Mouse (Mus musculus) hindbrain, embryonic 11.5 days (tissue): ENCODE data around the gene 1700001P01Rik. TPM values are rescaled to one million over a fixed set of nuclear protein-coding genes. Genes with fewer than 3 reads are reported as not detected.

Source experiments
- ATAC-seq: fragments of 200-750 bp; cut with Nextera tagmentation; 2 replicates; pipeline ENCODE4 v1.8.0; 2017; ENCODE audit warnings: mild to moderate bottlenecking, moderate TSS enrichment, moderate library complexity; ENCODE audit not compliant: low FRiP score
- DNase-seq: peaks from one replicate; pipeline ENCODE4 v3.0.0-alpha.2; 2015; ENCODE audit warnings: low spot score
- H3K27ac ChIP-seq: fragments of 300-500 bp; sonication (generic); 2 replicates; pipeline ENCODE4 v1.5.1; 2014; ENCODE audit warnings: mild to moderate bottlenecking, low read depth, low read length
- H3K27me3 ChIP-seq: fragments of 300-500 bp; sonication (generic); 2 replicates; pipeline ENCODE4 v1.6.1; 2014; ENCODE audit warnings: mild to moderate bottlenecking, low read length, moderate library complexity, mixed read lengths; ENCODE audit not compliant: control insufficient read depth, insufficient read depth
- H3K36me3 ChIP-seq: fragments of 300-500 bp; sonication (generic); 2 replicates; pipeline ENCODE4 v1.6.1; 2014; ENCODE audit warnings: mild to moderate bottlenecking, low read length, moderate library complexity, mixed read lengths; ENCODE audit not compliant: control insufficient read depth, insufficient read depth
- H3K4me1 ChIP-seq: fragments of 300-500 bp; sonication (generic); replicated peaks from 2 replicates; pipeline ENCODE4 v1.6.1; 2014; ENCODE audit warnings: low read length, mixed read lengths; ENCODE audit not compliant: control insufficient read depth, insufficient read depth
- H3K4me2 ChIP-seq: fragments of 300-500 bp; sonication (generic); replicated peaks from 2 replicates; pipeline ENCODE4 v1.6.1; 2014; ENCODE audit warnings: mild to moderate bottlenecking, low read depth, low read length
- H3K4me3 ChIP-seq: fragments of 300-500 bp; sonication (generic); 2 replicates; pipeline ENCODE4 v1.5.1; 2014; ENCODE audit warnings: low read depth, low read length
- H3K9ac ChIP-seq: fragments of 300-500 bp; sonication (generic); 2 replicates; pipeline ENCODE4 v1.6.1; 2014; ENCODE audit warnings: low read depth, low read length
- H3K9me3 ChIP-seq: fragments of 300-500 bp; sonication (generic); 2 replicates; pipeline ENCODE4 v1.6.1; 2016; ENCODE audit warnings: low read length; ENCODE audit not compliant: control insufficient read depth
- WGBS: fragments of 180-500 bp; shearing (Covaris S2); extraction: QIAGEN DNeasy Blood & Tissue Kit; methylation state at CpG from one replicate; pipeline ENCODE4 v1.1.7; 2014; 5-methylcytosine and 5-hydroxymethylcytosine counted together
- polyA plus RNA-seq: library from polyadenylated mRNA; unstranded; fragments of >200 nt; fragmentation: Nextera tagmentation; extraction: Ambion mirVana; gene quantifications from 2 replicates; pipeline ENCODE4 v1.2.1, GENCODE M21; 2014

1700001P01Rik gene
- polyA plus RNA-seq, 1 experiment from 2014 or later = 0.39 TPM

DNA sequence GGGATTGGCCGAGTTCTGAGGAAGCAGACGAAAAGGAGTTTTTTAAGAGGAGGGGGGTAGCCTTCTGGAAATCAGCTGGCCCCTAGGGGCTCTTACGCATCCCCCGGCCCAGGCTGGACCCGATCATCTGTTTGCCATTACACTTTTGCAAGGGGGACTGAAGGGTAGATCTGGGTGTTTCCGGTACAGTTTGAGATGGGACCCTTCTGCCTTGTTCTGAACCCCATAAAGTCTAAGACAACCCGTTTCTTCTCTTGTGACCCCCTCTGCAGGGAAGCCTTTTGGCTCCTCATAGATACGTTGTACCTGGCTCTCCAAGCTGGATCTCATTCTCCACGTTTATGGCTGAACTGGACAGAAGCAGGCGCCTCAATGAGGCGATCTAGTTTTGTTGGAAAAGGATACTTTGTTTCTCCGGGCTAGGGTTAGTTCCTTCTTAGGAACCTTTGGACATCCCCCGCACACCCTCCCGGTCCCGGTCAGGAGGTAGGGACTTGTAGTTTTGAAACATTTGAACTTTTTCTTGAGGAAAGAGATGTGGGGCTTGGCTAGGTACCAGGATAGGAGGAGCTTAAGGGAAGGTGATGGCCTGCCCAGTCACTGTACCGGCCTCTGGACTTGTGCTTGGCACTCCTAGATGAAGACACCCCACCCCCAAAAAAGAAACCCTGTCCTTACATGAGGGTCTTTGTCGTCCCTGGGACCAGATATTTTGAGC lies 25.1 kb upstream of the 1700001P01Rik start:
- DNase-seq = peak; percentile 71

DNA sequence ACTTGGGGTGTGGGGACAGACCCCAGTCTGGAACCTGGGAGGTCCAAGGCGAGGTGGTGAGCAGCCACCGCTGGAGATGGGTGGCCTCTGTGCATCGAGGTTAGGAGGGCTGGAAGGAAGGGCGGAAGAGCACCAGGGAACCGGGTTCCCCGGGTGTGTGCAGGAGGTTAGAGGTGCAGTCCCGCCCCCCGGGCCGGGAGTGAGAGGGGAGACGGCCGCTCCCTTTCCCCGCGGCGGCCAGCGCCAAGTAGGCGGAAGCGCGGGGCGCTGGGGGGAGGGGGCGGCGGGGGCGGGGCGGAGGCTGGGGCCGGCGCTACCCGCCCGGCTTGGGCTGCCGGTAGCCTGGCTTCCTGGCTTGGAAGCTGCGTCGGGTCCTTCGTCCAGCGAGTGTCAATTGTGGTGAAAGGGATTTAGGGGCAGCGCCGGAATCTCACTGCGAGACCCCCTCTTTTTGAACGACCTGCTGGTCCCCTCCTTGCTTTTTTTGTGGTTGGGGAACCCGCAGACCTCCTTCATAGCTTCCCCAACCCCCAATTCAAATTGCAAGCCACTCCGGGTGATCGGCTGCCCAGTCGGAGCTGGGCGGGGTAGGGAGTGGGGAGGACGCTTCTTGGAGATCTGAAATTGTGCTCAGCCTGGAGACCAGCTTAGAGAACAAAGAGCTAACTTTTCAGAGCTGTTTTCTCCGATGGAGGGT lies 24.4 kb upstream of the 1700001P01Rik start:
- H3K4me1 ChIP-seq = peaks cover 12% of the 10 kb centered on the region; the same call in 1 of the 2 replicates
- peak overlapping the region; percentile 89 for H3K4me2 ChIP-seq
- H3K36me3 ChIP-seq = no peaks in the 10 kb centered on the region
- ATAC-seq (peak; percentile 74), DNase-seq (peak; percentile 77)
- H3K9me3 ChIP-seq = no peaks in the 10 kb centered on the region
- no peaks in the 10 kb centered on the region for H3K27me3 ChIP-seq
- under 1% methylated on average over 25 of the region's 43 CpGs for WGBS
- H3K9ac ChIP-seq = peak overlapping the region; percentile 91
- peak overlapping the region; percentile 89 for H3K27ac ChIP-seq
- H3K4me3 ChIP-seq = peak overlapping the region; percentile 92

More for the DNA sequence above, 25.1 kb upstream of the 1700001P01Rik start:
- H3K4me2 ChIP-seq = peak overlapping the region; percentile 89
- H3K9ac ChIP-seq = peak overlapping the region; percentile 91
- H3K36me3 ChIP-seq = no peaks in the 10 kb centered on the region
- no peaks in the 10 kb centered on the region for H3K27me3 ChIP-seq
- peak overlapping the region; percentile 89 for H3K27ac ChIP-seq
- H3K4me1 ChIP-seq = peaks cover 15% of the 10 kb centered on the region
- ATAC-seq = no peak
- 7% methylated on average over 17 of the region's 17 CpGs for WGBS
- no peaks in the 10 kb centered on the region for H3K9me3 ChIP-seq
- H3K4me3 ChIP-seq = peak overlapping the region; percentile 92

DNA sequence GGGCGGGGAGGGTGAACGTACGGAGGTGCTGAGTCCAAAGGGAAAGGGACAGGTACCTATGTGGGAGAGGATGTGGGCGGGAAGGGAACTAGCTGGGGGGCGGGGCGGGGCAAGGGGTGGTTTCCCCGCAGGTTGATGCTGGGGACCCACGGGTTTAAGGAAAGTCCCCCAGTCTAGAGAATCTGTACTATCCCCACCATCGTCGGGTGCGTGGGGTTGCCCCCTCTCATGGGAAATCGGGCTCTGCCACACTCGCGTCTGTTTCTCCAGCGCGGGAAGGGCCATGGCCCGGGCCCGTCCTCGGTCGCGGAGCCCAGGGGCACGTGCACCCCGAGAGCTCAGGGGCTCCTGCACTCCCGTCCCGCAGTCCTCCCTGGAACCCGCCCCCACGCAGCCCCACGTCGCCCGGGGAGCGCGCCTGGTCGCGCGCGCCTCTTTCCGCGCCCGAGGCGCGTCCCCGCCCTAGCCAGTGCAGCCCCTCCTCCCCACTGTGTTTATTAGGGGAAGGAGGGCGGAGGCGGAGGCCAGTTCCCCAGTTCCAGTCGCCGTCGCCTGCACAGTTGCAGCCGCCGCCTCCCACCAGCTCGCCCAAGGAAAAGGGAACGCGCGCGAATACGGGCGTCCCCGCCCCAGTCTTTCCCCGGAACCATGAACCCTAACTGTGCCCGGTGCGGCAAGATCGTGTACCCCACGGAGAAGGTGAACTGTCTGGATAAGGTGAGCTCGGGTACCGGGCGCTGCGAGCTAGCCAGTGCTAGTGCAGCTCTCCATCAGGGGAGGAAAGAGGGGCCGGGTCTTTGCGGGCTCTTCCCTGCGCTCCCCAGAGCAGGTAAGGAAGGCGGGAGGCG lies 23.7 kb upstream of the 1700001P01Rik start:
- no peaks in the 10 kb centered on the region for H3K27me3 ChIP-seq
- H3K4me2 ChIP-seq = peak overlapping the region; percentile 89
- H3K27ac ChIP-seq = peak overlapping the region; percentile 89
- no peaks in the 10 kb centered on the region for H3K36me3 ChIP-seq
- peak; percentile 86 for DNase-seq
- peak; percentile 76 for ATAC-seq
- WGBS = under 1% methylated on average over 61 of the region's 71 CpGs
- peaks cover 6% of the 10 kb centered on the region; the same call in 1 of the 2 replicates for H3K4me1 ChIP-seq
- peak overlapping the region; percentile 92 for H3K4me3 ChIP-seq
- peak overlapping the region; percentile 91 for H3K9ac ChIP-seq
- H3K9me3 ChIP-seq = no peaks in the 10 kb centered on the region

DNA sequence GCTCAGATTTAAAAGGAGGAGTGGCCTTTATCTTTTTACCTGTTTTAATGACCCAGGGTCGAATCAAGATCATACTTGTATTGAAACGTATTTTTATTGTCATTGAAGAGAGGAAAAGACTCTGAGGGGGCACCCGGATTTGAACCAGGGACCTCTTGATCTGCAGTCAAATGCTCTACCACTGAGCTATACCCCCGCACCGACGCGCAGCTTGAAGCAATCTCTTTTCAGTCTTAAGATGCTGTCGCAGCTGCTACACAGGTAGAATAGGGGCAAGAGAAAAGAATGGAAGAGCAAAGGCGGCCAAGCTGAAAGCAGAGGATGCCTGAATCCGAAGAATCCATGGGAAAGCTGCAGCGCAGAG lies 23.0 kb upstream of the 1700001P01Rik start, which contains the start of gene Lasp1:
Gene Lasp1 (plus strand): TSS at position 219 of the 364 bp plus-strand sequence.
- WGBS = 2% methylated on average over 11 of the region's 11 CpGs
- peak; percentile 45; the same call in 1 of the 2 replicates for ATAC-seq

DNA sequence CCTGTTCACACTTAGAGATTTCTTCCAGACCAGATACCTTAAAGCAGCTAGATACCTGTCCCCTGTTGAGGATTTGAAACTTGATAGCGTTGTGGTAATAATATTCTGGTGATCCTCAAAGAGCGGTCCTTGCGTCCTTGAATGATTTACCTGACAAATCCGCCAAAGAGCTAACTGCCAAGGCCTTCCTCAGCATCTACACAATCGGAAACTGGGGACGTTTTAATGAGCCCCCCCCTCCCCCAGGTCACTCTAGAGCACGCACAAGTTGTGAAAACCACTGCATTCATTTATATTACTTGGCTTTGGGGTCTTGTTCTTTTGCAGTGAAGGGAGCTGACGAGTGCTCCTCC lies 22.3 kb upstream of the 1700001P01Rik start:
- Histone ChIP-seq H3K27ac (no peak overlapping the region), H3K4me3 (no peak overlapping the region), H3K27me3 (no peaks in the 10 kb centered on the region), H3K9me3 (no peaks in the 10 kb centered on the region), H3K4me2 (peak overlapping the region; percentile 5; the same call in 1 of the 2 replicates), H3K9ac (no peak overlapping the region), H3K4me1 (peaks cover 6% of the 10 kb centered on the region; the same call in 1 of the 2 replicates), H3K36me3 (no peaks in the 10 kb centered on the region)
- WGBS = 35% methylated on average over 8 of the region's 8 CpGs
- DNase-seq (no peak), ATAC-seq (no peak)

More for the DNA sequence above, 23.0 kb upstream of the 1700001P01Rik start, which contains the start of gene Lasp1:
- Histone ChIP-seq H3K4me2 (peak within 1 kb of the TSS; percentile 89), H3K36me3 (no peaks in the 10 kb centered on the region), H3K4me3 (peak within 1 kb of the TSS; percentile 92), H3K9ac (peak within 1 kb of the TSS; percentile 91), H3K27ac (peak within 1 kb of the TSS; percentile 89), H3K9me3 (no peaks in the 10 kb centered on the region), H3K4me1 (peaks cover 6% of the 10 kb centered on the region; the same call in 1 of the 2 replicates), H3K27me3 (no peaks in the 10 kb centered on the region)
- peak; percentile 93 for DNase-seq

DNA sequence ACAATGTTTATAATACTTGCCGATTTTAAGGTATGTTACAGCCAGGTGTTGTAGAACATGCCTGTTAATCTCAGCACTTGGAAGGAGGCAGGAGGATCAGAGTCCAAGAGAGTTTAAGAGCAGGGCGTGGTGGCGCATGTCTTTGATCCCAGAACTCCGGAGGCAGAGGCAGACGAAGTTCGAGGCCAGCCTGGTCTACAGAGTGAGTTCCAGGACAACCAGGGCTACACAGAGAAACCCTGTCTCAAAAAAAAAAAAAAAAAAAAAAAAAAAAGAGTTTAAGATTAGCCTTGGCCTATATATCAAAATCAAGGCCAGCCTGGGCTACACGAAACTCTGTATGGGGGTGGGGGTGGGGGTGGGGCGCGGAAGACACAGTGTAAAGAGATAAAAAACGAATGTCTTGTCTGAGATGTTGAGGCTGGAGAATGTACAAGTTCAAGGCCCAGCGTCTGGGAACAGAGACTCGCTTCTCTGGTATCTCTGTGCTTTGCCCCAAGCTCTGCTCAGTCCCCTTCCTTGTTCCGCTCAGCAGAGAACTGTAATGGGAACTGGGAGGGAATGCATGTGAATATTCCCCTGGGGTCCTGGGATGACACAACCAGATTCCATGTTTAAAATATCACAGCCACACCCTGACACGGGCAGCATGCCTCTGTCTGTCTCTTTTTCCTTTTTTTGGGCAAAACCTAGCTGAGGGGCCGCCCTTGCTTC lies 21.8 kb upstream of the 1700001P01Rik start:
- Histone ChIP-seq H3K27ac (no peak overlapping the region), H3K9me3 (no peaks in the 10 kb centered on the region), H3K4me2 (no peak overlapping the region), H3K4me3 (no peak overlapping the region), H3K36me3 (no peaks in the 10 kb centered on the region), H3K4me1 (peaks cover 6% of the 10 kb centered on the region; the same call in 1 of the 2 replicates), H3K9ac (no peak overlapping the region), H3K27me3 (no peaks in the 10 kb centered on the region)
- ATAC-seq (no peak), DNase-seq (peak; percentile 21)
- 63% methylated on average over 15 of the region's 15 CpGs for WGBS

DNA sequence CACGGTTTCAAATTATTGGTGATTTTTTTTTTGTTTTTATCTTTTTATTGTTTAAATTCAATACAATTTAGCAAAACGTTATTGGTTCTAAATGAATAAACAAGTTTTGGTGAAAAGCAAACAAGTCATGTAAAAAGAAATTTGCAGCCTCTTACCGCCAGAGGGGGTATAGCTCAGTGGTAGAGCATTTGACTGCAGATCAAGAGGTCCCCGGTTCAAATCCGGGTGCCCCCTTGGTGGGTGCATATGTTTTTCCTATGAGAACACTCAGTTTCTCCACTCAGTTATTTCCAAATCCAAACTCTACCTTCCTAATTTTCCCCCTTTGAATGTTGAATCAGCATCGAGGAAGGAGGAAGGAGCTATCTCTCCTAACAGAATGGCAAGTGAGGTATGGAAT lies 21.2 kb upstream of the 1700001P01Rik start:
- ATAC-seq (no peak), DNase-seq (peak; percentile 73)
- H3K4me1 ChIP-seq = peaks cover 5% of the 10 kb centered on the region; the same call in 1 of the 2 replicates
- no peaks in the 10 kb centered on the region for H3K27me3 ChIP-seq
- H3K9me3 ChIP-seq = no peaks in the 10 kb centered on the region
- H3K9ac ChIP-seq = no peak overlapping the region
- no peak overlapping the region for H3K4me3 ChIP-seq
- no peak overlapping the region for H3K27ac ChIP-seq
- H3K36me3 ChIP-seq = no peaks in the 10 kb centered on the region
- no peak overlapping the region for H3K4me2 ChIP-seq
- 5% methylated on average over 6 of the region's 6 CpGs for WGBS

DNA sequence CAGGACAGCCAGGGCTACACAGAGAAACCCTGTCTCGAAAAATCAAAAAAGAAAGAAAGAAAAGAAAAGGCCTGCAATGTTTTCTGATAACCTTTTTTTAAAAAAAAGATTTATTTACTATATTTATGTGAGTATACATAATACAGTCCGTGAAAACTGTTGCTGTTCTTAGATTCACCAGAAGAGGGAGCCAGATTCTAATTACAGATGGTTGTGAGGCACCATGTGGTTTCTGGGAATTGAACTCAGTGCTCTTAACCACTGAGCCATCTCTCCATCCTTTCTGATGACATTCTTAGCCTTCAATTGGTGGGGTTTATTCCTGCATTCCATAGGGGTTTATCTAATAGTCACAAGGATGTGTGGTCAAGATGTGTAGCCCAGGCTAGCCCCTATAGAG lies 17.4 kb upstream of the 1700001P01Rik start:
- DNase-seq (peak; percentile 74), ATAC-seq (no peak)
- Histone ChIP-seq H3K36me3 (no peaks in the 10 kb centered on the region), H3K27ac (no peak overlapping the region), H3K9ac (no peak overlapping the region), H3K9me3 (no peaks in the 10 kb centered on the region), H3K4me2 (no peak overlapping the region), H3K27me3 (no peaks in the 10 kb centered on the region), H3K4me1 (no peaks in the 10 kb centered on the region; the same call in 1 of the 2 replicates), H3K4me3 (no peak overlapping the region)
- WGBS = 6% methylated on average over 2 of the region's 2 CpGs
